Comparison of ENCODE assay signal across 24 mouse cellular contexts in genomic region chr6:18431891-18432290, GRCm38 (mm10).
"Had no signal": no experiment of that assay in that cellular context is flagged by ENCODE, and none has a peak within 500 bp of the region (broad histone marks: within the 10 kb centered on the region; RNA-seq: fewer than 3 reads in every experiment).

No protein-coding gene starts in this region.

- H3K4me1 ChIP-seq: lung, embryonic 15.5 days; megakaryocyte, embryonic 14.5 days; midbrain, embryonic 10.5 days; neural tube, embryonic 12.5 days; neural tube, embryonic 15.5 days had no signal

- DNase-seq: liver; lung, adult 18-20 months; lung, postnatal 10 days; lung, postnatal 36 days; midbrain, embryonic 14.5 days; right cerebral cortex, adult 18-20 months; right cerebral cortex, postnatal 14 days; right cerebral cortex, postnatal 4 days; thymus, adult 2 months; thymus, postnatal 14 days; thymus, postnatal 4 days had no signal

- H3K4me2 ChIP-seq: limb, embryonic 13.5 days; liver, embryonic 12.5 days; liver, embryonic 15.5 days; lung, embryonic 15.5 days; neural tube, embryonic 12.5 days; neural tube, embryonic 15.5 days had no signal

- H3K36me3 ChIP-seq: liver, embryonic 12.5 days; liver, embryonic 15.5 days; lung, embryonic 15.5 days had no signal

- H3K27ac ChIP-seq: hindbrain, postnatal 0 days; kidney, postnatal 0 days; limb, embryonic 10.5 days; limb, embryonic 13.5 days; liver, embryonic 12.5 days; liver, embryonic 15.5 days; lung, embryonic 15.5 days; midbrain, embryonic 10.5 days; neural tube, embryonic 12.5 days; neural tube, embryonic 15.5 days; stomach, postnatal 0 days had no signal

- H3K27me3 ChIP-seq: limb, embryonic 13.5 days; liver, embryonic 12.5 days; liver, embryonic 15.5 days; lung, embryonic 15.5 days; megakaryocyte, embryonic 14.5 days; neural tube, embryonic 12.5 days; neural tube, embryonic 15.5 days had no signal

- ATAC-seq: hindbrain, postnatal 0 days; inflammation-experienced regulatory T-cells, adult 6 months; liver, embryonic 12.5 days had no signal

- H3K9ac ChIP-seq: limb, embryonic 13.5 days; liver, embryonic 12.5 days; liver, embryonic 15.5 days; lung, embryonic 15.5 days; neural tube, embryonic 12.5 days; neural tube, embryonic 15.5 days had no signal

- H3K9me3 ChIP-seq: limb, embryonic 10.5 days; limb, embryonic 13.5 days; liver, embryonic 12.5 days; liver, embryonic 15.5 days; lung, embryonic 15.5 days; midbrain, embryonic 10.5 days; neural tube, embryonic 12.5 days; neural tube, embryonic 15.5 days had no signal

- H3K4me3 ChIP-seq: limb, embryonic 10.5 days; limb, embryonic 13.5 days; liver, embryonic 12.5 days; liver, embryonic 15.5 days; lung, embryonic 15.5 days; megakaryocyte, embryonic 14.5 days; midbrain, embryonic 10.5 days; neural tube, embryonic 12.5 days; neural tube, embryonic 15.5 days had no signal
